Mouse (Mus musculus) frontal cortex, postnatal 36 days (tissue): ENCODE results near the gene Mapk3.

Experiments
- DNase-seq, 2 experiments: peaks; one replicate each; pipeline ENCODE4 v3.0.0; 2022; ENCODE audit warnings: low spot score in 2 of 2

The Mapk3 gene

DNA sequence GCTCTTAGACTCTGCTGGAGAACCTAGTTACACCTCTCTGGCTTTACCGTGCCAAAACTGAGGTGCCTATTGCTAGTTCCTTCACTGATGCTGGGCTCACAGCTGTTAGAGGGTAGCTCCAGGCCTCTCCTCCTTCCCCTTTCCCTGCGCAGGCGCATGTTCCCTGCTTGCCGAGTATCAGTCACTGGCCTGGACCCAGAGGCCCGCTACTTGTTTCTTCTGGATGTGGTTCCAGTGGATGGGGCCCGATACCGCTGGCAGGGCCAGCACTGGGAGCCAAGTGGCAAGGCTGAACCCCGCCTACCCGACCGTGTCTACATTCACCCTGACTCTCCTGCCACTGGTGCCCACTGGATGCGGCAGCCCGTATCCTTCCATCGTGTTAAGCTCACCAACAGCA is 23.3 kb downstream of the Mapk3 start:
- DNase-seq = no peak

DNA sequence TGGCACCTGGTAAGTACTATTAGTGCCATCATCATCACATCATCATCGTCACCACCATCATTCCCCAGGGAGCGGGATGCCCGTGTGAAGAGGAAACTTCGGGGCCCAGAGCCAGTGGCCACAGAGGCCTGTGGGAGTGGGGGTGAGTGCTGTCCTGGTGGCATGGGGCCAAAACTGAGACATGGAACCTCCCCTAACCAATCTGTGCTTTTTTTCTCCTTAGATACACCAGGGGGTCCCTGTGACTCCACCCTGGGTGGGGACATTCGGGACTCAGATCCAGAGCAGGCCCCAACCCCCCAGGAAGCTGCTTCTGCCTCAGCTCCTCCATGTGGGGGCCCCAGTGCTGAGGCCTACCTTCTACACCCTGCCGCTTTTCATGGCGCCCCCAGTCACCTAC is 25.1 kb downstream of the Mapk3 start:
- DNase-seq = no peak

DNA sequence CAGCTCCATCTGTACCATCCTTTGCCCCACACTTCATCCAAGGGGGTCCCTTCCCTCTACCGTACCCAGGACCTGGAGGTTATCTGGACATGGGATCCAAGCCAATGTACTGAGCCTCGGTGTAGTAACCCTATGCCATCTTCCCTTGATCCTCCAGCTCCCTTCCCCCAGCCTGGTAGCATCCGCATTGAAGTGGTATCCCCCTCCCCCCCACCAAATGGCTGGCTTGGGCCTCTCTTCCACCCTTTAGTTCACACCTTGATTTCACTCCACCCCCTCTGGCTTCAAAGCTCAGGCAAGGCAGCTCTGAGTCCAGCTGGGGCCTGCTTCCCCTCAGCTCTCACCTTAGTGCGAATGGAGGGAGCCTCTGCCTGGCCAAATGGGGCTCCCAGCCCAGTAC is 25.7 kb downstream of the Mapk3 start:
- DNase-seq = no peak

DNA sequence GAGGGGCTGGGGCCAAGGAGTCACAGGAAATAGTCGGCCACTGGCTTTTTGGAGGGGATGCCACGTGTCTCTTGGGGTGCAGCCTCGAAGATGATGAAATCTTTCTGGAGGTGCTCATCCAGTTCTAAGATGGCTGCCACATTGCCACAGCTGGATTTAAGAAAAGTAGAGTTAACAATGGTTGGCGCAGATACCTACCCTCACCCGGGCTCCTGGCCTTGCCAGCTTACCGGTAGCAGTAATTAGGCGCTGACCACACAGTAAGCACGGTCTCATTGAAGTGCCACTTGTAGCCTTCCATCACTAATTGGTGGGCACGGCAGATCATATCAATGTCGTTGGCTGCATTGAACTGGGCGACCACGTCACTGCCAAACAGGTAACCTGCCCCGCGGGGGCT is 26.7 kb downstream of the Mapk3 start:
- no peak for DNase-seq

DNA sequence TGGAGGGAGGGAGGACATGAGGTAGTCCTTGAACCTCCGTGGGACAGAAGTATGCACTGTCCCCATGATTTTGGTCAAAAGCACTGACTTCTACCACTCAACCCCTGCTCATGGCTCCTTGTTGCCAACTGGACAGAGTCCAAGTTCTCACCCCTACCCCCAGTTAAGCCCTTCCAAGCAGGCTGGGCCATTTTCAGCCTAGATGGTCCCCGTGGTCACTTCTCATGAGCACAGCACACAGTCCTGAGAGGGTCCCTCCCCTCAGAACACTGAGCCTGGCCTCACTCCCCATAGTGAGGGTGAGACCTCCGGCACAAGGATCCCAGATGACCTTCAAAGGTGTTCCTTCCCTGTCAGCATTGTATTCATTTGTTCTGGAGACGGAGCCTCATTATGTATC is 29.7 kb downstream of the Mapk3 start:
- DNase-seq = no peak

DNA sequence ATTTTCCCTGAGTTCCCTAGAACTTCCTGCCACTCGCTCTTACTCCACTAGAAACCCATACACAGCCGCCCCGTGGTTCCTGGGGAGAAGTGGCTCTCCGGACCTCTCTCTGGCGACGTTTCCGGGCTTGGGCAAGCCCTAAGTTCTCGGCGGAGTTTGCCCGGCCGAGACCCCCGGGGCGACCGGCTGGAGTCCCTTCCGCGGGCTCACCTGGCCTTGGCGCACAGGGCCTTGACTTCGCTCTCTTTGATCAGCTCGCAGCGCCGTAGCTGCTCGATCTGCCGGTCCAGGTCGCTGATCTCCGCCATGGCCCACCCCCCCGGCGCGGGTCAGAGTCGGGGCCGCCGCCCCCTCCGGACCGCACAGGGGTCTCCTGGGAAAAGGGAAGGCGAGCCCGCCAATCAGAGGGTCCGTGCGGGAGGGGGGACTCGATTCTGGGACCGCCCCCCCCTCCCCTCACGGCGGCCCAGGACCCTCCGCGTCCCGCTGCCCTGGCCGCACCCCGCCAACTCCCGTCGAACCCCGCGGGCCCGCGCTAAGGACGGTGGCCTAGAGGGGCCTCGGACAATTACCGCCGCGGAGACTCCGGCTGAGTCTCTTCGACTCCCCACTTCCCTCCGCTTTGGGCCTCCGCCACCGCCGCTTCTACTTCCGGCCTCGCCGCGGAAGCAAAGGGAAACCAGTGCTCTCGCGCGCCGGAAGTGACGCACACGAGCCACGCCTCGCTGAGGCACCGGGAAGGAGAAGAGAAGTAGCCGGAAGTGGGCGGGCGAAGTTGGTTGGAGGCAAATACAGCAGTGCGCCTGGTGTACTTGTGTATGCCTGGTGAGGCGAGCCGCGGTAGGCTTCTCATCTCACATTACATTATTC is 32.7 kb downstream of the Mapk3 start, which contains the start of gene Ppp4c:
Gene Ppp4c, minus strand, starts transcription at position 646 of the 870 bp plus-strand sequence.
- DNase-seq = peak; percentile 93 to 97

DNA sequence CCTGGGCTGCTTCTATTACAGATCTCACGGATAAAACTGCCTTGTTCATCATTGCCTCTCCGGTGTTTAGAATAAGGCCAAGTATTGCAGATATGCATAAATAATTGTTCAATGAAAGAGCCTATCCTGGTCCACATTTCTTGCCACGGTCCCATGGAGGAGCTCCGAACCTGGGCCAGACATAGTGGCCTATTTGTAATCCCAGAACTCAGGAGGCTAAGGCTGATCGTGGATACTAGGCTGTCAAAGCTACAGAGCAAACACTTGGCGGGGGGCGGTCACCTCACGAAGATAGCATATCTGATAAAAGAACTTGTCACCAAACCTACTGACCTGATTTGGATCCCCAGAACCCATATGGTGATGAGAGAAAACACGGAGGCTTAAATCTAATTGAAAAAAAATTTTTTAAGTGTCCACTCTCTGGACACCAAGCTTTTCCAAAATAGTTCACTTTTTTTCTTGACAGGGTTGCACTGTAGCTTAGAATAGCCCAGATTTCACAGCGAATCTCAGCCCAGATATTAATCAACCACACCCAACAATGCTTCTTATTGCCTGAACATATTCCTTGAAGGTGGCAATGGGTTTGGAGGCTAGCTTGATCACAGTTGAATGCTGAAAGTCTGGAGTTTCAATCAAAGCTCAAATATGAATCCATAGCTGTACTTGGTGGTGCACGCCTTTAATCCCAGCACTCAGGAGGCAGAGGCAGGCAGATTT is 33.5 kb downstream of the Mapk3 start:
- DNase-seq = no peak

DNA sequence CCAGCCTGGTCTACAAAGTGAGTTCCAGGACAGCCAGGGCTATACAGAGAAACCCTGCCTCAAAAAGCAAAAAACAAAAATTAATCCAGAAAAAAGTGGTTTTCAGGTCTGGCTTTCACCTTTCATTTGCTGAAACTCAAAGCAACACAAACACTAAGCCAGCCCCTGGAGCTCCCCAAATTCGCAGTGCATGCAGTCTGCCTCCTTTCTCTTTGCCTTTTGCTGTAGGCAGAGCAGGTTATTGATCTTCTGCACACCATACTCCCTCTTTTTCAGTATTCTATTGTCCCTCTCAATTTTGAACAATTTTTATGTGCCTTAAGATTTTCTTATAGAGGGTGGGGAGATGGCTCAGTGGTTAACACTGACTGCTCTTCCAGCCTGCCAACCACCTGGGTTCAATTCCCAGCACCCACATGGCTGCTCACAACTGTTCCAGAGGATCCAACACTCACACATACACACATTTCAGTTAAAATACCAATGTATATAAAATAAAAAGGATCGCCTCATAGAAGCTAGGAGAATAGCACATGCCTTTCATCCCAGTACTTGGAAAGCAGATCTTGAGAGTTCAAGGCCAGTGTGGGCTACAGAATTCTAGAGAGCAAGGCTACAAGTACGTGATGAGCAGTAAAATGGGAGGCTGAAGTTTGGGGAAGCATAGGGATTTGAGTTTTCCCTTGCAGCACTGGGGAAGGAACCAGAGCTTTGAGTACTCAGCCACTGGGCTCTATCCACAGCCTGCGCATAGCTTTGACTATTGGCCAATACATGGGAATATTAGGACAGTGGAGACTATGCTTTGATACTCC is 34.3 kb downstream of the Mapk3 start:
- DNase-seq = no peak

DNA sequence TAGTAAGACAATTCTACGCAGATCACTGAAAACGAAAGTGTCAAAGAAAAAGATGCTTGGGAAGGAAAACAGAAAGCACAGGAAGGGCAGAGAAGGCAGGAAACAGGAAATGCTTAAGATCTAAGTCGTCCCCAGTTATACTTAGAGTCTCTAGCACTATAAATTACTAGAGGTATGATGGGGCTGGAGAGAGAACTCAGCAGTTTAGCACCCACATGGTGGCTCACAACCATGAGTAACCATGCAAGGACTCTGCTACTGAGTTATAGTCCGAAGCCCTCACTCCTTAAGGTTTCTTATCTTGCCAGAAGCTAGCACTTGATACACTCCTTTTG is 34.8 kb downstream of the Mapk3 start:
- no peak for DNase-seq

DNA sequence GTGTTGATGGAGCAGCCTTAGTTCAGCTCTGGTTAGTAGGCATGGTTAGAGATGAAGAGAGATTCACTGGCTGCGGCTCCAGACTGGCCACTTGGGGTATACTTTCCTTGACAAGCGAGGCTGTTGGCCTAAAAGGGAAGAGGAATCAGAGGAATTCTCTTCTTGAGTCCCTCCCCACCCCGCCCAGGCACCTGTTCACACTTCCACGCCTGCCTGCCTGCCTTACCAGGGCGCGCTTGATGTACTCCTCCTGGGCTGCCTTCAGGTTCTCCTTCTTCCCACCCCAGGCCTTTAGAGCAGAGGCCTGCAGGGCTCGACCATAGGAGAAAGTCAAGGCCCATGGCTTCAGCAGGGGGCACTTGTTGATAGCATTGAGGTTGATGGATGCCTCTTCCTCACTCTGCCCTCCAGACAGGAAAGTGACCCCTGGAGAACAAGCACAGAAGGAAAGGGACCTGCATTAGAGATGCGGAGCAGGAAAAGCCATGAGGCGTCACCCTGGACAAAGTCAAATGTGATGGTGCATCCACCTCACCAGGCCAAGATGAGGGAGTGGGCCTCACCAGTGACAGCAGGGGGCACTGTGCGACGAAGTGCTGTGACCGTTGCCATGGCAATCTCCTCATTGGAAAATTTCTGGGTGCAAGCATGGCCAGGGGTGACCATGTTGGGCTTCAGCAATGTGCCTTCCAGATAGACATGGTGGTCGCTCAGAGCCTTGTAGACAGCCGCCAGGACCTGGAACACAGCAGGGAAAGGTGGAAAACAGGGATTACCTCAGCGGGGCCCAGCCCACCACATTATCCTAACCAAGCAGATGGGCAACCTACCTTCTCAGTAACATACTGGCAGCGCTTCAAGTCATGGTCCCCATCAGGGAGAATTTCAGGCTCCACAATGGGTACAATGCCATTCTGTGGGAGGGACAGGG is 36.3 kb downstream of the Mapk3 start:
- DNase-seq = no peak

DNA sequence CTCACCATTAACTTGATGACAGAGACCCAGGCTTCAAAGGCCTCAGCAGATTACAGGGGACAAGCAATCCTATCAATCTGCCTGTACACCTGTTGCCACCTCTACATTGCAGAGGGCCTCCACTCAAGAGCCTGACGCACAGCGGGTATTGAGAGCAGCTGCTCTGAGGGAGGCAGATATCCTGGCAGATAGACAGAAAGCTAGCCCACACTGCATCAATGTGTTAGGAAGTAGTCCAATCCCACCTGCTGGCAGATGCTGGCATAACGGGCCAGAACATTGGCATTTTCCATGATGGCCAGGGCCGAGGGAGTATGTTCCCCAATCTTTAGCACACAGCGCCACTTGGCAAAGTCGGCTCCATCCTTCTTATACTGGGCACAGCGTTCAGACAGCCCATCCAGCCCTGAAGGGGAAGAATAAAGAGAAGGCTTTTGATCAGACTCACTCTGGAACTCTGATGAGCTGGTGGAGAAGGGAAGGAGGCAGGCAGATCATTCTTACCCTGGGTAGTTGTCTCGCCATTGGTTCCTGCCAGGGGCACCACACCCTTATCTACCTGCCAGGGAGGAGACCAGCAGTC is 37.0 kb downstream of the Mapk3 start:
- peak; percentile 49 to 52 for DNase-seq

DNA sequence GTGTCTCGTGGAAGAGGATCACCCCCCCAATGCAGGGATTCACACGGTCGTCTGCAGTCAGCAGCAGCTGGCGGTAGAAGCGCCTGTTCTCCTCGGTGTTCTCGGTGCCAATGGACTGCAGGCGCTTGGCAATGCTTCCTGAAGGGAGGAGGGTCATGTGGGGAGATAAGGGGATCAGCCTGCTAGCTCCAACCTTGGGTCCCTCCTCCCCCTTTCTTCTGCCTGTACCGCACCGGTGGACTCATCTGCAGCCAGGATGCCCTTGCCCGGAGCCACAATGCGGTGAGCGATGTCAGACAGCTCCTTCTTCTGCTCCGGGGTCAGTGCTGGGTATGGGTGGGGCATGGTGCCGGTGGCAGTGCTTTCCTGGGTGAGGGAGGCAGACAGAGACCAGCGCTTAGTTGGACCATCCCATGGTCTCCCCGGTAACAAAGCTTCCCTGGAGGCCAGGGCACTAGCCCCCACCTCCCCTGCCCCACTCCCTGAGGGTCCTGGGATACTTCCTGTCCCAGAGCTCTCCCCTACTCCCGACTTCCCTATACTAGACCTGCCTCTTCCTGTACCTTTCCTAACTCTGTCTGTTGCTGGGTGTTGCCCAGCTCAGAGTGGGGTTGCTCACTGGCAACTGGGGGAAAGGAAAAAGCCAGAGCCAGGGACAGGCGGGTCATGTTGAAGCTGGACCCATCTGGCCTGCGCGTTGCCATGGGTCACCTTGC is 38.2 kb downstream of the Mapk3 start, which contains the start of gene Fam57b:
Gene Fam57b, plus strand, starts transcription at position 258 of the 716 bp plus-strand sequence.
- no peak for DNase-seq

DNA sequence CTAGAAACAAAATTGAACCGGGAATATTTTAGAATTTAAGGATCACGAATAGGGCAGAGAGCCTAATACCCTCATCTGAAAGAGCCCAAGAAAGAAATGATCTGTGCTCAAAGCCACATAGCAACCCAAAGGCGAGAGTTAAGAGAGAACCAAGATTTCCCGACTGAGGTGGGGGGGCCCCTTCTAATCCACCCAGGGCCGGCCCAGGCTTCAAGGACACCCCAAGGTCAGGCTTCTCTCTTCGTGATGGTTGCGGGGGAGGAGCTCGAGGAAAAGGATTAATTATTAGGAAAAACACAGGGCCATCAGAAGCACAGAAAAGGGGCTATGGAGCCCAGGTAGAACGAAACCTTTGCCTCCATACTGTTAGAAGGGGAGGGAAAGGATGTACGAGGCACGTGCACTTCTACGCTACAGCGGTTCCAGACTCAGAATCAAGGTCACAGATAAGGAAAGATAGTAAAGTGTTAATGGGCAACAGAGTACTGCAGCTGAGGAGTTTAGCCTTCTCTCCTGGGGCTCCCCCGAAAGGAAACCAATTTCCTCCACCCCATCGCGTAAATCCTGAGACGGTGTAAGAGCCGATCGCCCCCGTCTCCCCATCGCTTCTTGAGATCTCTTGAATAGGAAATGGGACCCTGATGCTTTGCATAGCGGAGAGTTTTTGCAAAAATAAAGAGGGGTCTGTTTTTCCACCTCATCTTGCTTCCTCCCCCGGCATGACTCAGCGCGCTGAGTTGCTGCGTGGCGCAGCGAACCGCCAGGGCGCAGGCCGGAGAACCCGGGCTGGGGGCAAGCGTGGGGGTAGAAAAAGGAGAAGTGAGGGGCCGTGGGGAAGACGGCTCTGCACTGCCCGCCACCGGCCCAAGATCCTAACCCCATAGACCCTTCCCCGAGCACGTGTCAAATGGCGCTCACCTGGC is 39.0 kb downstream of the Mapk3 start:
- DNase-seq = peak in 1 of 2 experiments; percentile 53

DNA sequence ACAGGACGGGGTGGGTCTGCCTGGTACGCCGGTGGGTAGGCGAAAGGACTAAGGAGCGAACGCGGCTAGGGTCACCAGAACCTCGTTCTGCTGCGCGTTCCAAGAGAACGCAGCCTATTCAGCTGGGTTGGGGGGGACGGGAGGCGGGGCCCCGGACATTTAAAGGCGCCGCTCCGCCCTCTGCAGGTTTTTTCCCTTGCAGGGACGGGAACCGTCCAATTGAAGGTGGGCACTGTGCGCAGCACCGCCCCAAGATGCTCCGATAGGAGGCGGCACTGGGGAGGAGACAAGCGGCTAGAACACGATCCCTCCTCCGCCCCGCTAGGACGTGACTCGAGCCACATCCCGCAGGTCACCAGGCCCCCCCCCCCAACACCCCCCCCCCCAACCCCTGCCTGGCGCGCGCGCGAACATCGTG is 39.7 kb downstream of the Mapk3 start:
- DNase-seq = peak; percentile 96 to 97

DNA sequence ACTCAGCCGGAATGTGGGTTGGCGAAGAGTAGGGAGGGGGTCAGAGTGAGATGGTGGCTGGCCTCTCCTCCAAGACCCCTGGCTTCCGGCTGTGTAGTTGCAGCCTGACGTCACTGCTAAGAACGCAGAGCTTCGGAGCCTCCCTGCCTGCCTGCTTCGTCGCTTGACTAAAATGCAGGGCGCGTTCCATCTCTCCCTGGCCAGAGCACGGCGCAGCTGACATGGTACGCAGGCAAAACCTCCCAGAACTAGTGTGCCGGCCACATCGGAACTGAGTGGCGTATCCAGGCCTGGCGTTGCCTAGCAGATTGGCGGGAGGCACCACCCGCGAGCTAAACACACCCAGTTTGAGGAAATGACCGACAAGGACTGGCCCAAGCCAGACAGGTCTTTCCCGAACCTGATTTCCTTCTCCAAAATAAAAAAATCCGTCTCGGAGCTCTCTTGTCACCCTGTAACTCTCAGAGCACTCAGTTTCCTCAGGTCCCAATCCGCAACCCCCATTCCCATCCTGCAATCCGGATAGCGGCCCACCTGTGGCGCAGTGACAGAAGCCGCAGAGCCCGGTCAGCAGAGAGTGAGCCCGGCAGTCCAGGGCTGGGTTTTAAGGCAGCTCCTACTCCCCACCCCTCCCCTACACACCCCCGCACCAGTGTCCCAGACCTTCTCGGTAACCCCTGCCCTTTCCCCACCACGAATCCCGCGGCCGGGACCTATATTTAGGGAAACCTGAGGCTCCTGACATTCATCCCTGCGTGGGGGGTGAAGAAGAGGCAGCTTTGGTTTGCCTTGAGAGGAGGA is 40.3 kb downstream of the Mapk3 start:
- DNase-seq = peak; percentile 85 to 86

DNA sequence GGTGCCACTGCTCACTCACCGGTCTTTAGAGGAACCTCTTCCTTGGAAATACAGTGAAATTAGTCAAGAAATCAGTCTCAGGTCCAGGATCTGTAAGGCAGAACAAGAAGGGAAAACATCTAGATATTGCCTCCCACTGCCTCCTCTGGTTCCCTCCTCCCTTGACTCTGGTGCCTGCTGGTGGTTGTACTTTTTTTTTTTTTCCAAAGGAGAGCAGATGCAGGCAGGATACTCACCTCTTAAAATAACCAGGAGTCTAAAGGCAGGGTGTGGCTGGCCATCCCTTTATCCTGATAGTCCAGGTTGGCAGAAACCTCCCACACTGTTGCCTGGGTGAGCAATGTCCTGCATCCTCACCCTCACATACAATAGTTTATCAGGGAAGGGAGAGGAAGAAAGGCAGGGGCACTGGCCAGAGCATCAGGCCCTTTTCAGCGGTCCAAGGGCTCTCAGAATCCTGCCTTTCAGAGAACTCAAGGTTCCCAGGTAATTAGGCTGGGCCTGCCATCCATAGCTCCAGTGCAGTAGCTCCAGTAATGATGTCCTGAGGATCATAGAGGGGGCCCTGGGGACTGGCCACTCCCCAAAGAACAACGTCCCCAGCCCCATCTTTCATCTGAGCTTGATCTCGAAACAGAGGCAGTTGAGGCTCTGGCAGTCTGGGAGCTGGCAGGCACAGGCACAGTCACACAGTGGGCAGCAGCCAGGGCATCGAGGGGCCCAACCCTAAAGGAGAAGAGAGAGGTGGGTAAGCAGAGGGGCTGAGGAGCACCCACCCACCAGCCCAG is 41.1 kb downstream of the Mapk3 start:
- DNase-seq = peak in 1 of 2 experiments; percentile 53

DNA sequence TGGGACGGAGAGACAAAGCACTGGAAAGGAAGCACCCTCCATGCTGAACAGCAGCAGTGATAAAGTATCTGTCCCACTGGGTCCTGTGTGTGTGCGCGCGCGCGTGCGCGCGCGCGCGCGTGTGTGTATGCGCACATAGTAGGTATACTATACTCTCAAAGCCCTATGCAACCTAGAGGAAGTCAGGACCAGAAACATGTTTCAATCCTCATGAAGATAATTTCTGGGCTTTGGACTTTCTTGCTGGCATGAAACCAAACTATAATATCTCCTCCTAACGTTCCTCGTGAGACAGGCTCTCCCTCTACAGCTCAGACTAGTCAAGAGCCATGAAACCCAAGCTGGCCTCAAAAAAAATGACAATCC is 41.6 kb downstream of the Mapk3 start:
- no peak for DNase-seq
